Mouse (Mus musculus): Measurements from ENCODE around the gene Lmbrd2.

GRCm38 (mm10) chr15:9130772-9131498, 9.4 kb upstream of the Lmbrd2 start:
- no peak for TF ChIP-seq POLR2A (IDR thresholded peaks at IDR 0.05; ENCODE audit: low read depth, low read length)
- TF ChIP-seq CTCF (IDR thresholded peaks at IDR 0.05; ENCODE audit: borderline replicate concordance, insufficient read depth, low read length), result no peak
